Mouse (Mus musculus) hematopoietic stem cell, adult 5-6 weeks (primary cell): ENCODE measurements around the gene Fgfr1op. TPM values are rescaled to one million over a fixed set of nuclear protein-coding genes. Genes with fewer than 3 reads are reported as not detected.
"Not testable (repeated sequence)": the region's sequence is repeated elsewhere in the genome, so short reads cannot be mapped to it uniquely, and the experiment has no call there.

ENCODE experiments used
- ATAC-seq, 2 experiments: fragments of 125-278 bp in 1 of 2; replicated peaks in 1 of 2; 2 replicates each; pipeline ENCODE4 v1.8.0; 2016 to 2017; ENCODE audit warnings: inconsistent platforms in 2 of 2, mild to moderate bottlenecking in 2 of 2, moderate number of reproducible peaks in 2 of 2, low read depth in 1 of 2, moderate TSS enrichment in 1 of 2; ENCODE audit not compliant: low FRiP score in 2 of 2, poor library complexity in 2 of 2, severe bottlenecking in 2 of 2, insufficient read depth in 1 of 2, low TSS enrichment in 1 of 2
- total RNA-seq: library from RNA; stranded (forward); fragments of 172-1452, 232-1000 nt; gene quantifications from 2 replicates; pipeline ENCODE4 v1.2.3, GENCODE M21; 2017

Gene Fgfr1op
- 57.5 and 64.7 TPM in 2 replicates for total RNA-seq

DNA sequence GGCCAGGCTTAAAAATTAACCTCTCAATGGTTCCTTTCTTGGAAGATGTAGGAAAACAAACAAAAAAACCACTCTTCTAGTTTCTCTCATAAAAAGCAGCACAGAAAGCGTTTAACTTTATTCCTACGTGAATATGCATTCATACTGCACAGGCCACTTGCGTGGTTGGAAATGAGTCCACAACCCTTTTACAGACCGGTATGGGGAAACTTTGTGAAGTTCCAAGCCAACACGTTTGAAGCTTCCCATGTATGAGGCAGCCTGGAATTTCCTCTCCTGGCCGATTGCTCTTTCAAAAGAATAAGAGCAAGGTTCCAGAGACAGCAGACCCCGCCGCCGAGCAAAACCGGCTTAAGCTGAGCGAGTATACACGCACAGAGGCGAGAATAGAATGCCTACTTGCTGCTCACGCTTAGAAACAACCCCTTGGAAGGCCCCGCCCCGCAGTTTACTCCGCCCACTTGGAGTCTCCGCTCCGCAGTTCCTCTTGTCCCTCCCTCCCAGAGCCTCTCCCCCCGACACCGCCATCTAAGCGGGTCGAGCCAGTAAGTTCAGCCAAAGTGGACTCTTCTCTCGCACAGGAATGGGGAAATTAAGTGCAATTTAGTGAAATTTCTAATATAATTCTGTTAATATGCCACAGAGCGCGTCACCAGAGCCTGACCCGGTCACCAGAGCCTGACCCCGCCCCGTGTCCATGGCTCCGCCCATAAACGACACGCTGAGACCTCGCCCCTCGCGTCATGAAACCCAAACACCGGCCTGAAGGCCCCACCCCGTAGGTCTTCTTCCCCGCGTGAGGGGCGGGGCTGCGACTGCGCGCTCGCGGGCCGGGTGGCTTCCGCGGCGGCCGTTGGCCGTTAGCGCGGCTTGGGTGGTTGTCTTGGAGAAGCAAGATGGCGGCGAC is at the start of gene Fgfr1op:
Fgfr1op (plus strand) TSS at position 801 of the 907 bp plus-strand sequence.
- peak; percentile 91 to 93 for ATAC-seq

GRCm38 (mm10) chr17:8116378-8116777 is 48.9 kb upstream of the Fgfr1op start:
- peak; percentile 89 to 91 for ATAC-seq

DNA sequence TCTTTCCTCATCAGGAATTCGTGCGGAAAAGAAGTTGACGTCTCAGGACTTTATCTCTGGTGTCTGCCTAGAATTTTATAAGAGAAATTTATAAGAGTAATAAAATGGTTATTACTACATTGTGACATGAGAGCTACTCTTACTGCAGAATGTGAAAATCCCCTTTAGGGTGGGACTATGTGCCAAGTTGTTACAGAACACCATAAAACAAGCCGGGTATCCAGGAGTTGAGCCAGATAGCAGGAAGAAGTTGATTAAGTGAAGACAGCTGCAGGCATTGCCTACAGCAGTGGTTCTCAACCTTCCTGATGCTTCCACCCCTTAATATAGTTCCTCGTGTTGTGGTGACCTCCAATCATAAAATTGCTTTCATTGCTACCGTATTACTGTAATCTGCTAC is 48.4 kb upstream of the Fgfr1op start:
- not testable (repeated sequence) for ATAC-seq

GRCm38 (mm10) chr17:8122974-8123373 is 42.3 kb upstream of the Fgfr1op start:
- ATAC-seq = not testable (repeated sequence)

GRCm38 (mm10) chr17:8124586-8124985 is 40.7 kb upstream of the Fgfr1op start:
- not testable (repeated sequence) for ATAC-seq

- not testable (repeated sequence) for ATAC-seq
These were observed 36.8 kb upstream of the Fgfr1op start for GRCm38 (mm10) chr17:8128326-8128993.

DNA sequence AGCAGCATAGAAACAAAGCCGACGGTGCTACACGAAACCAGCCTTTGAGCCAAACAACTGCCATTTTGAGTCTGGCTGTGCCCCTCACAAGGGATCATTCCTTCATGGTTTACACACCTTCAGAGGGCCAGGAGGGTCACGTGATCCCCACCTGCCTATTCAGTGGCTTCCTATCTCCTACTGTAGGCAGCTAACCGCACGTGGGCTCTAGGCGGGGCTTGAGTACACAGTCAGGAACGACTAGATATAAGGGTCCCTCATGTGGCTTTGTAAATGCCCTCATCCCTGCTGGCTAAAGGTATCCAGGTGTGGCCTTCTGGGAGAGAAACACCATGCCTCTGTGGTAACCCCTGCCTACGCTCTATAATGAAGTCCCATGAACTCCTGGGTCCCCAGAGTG is 35.7 kb upstream of the Fgfr1op start:
- not testable (repeated sequence) for ATAC-seq

- ATAC-seq = not testable (repeated sequence)
These were observed 34.5 kb upstream of the Fgfr1op start for GRCm38 (mm10) chr17:8130849-8131248.

DNA sequence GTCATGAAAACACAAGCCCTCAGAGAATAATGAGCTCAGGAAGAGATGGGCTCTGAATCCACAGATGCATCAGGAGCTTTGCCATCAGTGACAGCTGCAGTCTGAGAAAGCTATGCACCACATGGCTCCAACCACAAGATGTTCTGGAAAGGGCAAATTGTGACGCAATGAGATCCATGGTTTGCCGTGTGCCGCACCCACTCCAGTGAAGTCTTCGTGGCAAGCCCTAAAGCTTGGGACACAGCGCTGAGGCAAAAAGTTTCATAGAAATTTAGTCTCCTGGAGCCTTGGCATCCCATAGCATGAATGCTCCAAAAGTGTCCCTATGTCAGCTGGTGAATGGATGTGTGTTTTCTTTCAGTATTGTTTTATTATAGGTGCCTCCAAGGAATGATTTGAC is 27.2 kb upstream of the Fgfr1op start:
- ATAC-seq = not testable (repeated sequence)

GRCm38 (mm10) chr17:8140210-8140609 is 25.1 kb upstream of the Fgfr1op start:
- ATAC-seq = not testable (repeated sequence)

DNA sequence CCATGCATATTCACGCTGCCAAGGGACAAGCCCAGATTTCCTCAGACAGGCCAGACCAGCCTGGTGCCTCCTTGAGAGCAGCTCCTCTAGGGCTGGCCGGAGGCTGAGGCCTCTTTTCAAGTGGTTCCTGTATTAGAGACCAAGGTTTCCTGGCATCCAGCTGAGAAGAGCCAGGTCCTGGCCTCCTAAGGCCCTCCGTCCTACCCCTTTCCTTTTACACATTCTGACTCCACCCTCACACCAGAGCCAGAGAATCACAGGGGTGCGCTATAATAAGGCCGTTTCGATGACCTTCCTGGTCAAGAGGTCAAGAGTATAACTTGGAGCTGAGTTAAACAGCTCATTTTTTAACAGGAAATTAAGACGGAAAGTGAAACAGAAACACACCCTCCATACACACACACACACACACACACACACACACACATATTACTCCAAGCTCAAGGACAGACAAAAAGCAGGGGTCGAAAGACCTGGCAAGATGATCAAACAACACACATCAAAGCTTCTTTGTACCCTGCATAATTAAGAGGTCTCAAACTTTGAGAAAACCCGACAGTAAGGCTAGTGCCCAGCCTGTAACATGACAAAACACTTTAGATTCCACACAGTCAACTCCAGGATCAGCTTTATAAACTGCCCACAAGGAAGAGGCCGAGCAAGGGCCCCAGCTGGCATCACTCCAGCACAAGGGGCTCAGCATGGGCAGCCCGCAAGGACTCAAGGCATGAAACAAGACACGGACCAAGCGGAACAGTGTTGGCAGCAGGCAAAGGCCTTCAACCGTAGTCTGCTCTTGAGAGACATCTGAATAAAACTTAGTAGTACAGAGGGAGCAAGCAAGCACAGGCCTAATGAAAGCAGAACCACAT is 21.3 kb upstream of the Fgfr1op start:
- ATAC-seq = peak in 1 of 2 experiments; percentile 20; a peak in 2 of 4 replicates

GRCm38 (mm10) chr17:8146931-8147330 is 18.4 kb upstream of the Fgfr1op start:
- ATAC-seq = not testable (repeated sequence)

- ATAC-seq = peak; percentile 94 to 96
These were observed 17.6 kb upstream of the Fgfr1op start, which contains the start of the genes Gm49673 and Rnaset2a for GRCm38 (mm10) chr17:8147439-8148316. Gene Gm49673, minus strand, starts transcription at chr17:8147788. Gene Rnaset2a, minus strand, starts transcription at chr17:8148097.

- ATAC-seq = not testable (repeated sequence)
These were observed 10.3 kb upstream of the Fgfr1op start for GRCm38 (mm10) chr17:8155010-8155409.

DNA sequence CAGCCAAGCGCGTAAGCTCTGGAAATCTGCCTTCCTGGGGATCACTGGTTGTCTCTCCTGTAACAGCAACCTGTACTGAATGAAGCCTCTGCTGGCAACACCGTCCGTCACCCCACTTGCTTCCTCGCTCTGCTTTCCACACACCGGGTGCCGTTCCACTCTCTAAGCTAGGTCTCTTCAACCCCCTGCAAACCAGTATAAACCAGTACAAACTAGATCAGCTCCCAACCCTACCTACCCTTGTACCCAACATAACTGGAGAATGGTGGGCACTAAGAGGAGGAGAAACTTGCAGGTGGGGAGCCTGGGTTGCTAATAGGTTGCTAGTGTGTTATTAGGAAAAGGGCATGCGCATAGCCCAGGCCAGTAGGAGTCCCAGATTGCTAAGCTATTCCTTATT is 9.3 kb upstream of the Fgfr1op start:
- ATAC-seq = not testable (repeated sequence)

DNA sequence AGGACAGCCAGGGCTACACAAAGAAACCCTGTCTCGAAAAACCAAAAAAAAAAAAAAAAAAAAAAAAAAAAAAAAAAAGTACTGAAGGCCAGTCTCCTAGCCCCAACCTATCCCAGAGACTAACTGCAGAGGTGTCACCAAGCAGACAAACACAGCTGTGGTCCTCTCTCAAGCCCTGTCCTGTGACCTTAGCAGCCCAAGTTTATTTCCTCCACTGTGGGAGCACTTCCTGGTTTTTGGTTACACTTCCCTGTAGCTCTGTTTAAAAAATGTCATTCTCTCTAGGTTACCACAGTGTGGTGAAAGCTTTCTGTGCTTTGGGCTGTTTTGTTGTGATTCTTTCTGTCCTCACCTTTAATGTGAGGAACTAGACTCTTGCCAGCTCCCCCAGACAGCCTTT is 6.7 kb upstream of the Fgfr1op start:
- peak; percentile 74 to 81 for ATAC-seq
